Mouse (Mus musculus): ENCODE results near the gene Atf1.

The Atf1 gene

GRCm38 (mm10) chr15:100304019-100304991, 76.7 kb downstream of the Atf1 start, which contains the start of gene Mettl7a1:
TSS of gene Mettl7a1 (plus strand) at chr15:100304140.
- DNase-seq (ENCODE audit: low read depth, low spot score): peak; percentile 77

- DNase-seq (ENCODE audit: low read depth, low spot score): peak; percentile 20
Measured at GRCm38 (mm10) chr15:100306201-100306600, 78.6 kb downstream of the Atf1 start.

- DNase-seq (ENCODE audit: low read depth, low spot score): peak; percentile 75
Measured at GRCm38 (mm10) chr15:100307438-100308096, 79.9 kb downstream of the Atf1 start.
